Comparison of ENCODE assay signal across 47 mouse cellular contexts in the genomic region with DNA sequence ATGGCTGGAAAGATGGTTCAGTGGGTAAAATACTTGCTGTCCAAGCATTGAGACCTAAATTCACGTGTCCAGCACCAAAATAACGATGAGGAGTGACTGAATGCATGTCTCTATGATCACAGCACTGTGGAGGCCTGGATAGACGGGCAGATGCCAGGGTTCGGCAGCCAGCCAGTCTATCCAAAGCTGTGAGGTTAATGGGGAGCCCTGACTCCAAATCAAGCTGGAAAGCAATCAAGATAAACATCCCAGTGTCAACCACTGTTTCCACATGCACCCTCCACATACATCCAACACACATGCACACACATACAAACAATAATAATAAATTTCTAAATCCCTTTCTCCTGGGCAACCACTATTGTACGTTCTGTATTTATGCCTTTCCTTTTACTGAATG. TPM values are rescaled to one million over a fixed set of nuclear protein-coding genes. Genes with fewer than 3 reads are reported as not detected.
"Had no signal": no experiment of that assay in that cellular context is flagged by ENCODE, and none has a peak within 500 bp of the region (broad histone marks: within the 10 kb centered on the region; RNA-seq: fewer than 3 reads in every experiment).

No protein-coding gene starts in this region.

- H3K4me1 ChIP-seq: intestine, embryonic 15.5 days had no signal

- H3K4me2 ChIP-seq: heart, embryonic 11.5 days; heart, embryonic 12.5 days; heart, embryonic 13.5 days; heart, embryonic 15.5 days; hindbrain, embryonic 12.5 days; hindbrain, embryonic 13.5 days; hindbrain, embryonic 14.5 days; hindbrain, embryonic 15.5 days; intestine, embryonic 15.5 days; kidney, embryonic 15.5 days had no signal

- H3K27me3 ChIP-seq: heart, embryonic 15.5 days; intestine, embryonic 15.5 days had no signal

- H3K9me3 ChIP-seq: heart, embryonic 10.5 days; heart, embryonic 12.5 days; heart, embryonic 13.5 days; heart, embryonic 15.5 days; hindbrain, embryonic 10.5 days; hindbrain, embryonic 12.5 days; hindbrain, embryonic 13.5 days; hindbrain, embryonic 15.5 days; intestine, embryonic 15.5 days; kidney, embryonic 15.5 days had no signal

- H3K27ac ChIP-seq: heart, embryonic 10.5 days; heart, embryonic 13.5 days; heart, embryonic 15.5 days; hindbrain, embryonic 10.5 days; hindbrain, embryonic 12.5 days; hindbrain, embryonic 13.5 days; hindbrain, embryonic 14.5 days; hindbrain, embryonic 15.5 days; hindbrain, postnatal 0 days; intestine, embryonic 15.5 days; kidney, embryonic 15.5 days; kidney, postnatal 0 days; layer of hippocampus, adult 2 months had no signal

- H3K4me3 ChIP-seq: heart, embryonic 10.5 days; heart, embryonic 12.5 days; heart, embryonic 13.5 days; heart, embryonic 15.5 days; hindbrain, embryonic 10.5 days; hindbrain, embryonic 12.5 days; hindbrain, embryonic 13.5 days; hindbrain, embryonic 15.5 days; intestine, embryonic 15.5 days; kidney, embryonic 15.5 days; layer of hippocampus, adult 2 months had no signal

- H3K9ac ChIP-seq: heart, embryonic 12.5 days; heart, embryonic 13.5 days; heart, embryonic 15.5 days; hindbrain, embryonic 12.5 days; hindbrain, embryonic 13.5 days; hindbrain, embryonic 14.5 days; hindbrain, embryonic 15.5 days; intestine, embryonic 15.5 days; kidney, embryonic 15.5 days had no signal

- H3K36me3 ChIP-seq: heart, embryonic 10.5 days; heart, embryonic 12.5 days; heart, embryonic 13.5 days; heart, embryonic 15.5 days; hindbrain, embryonic 10.5 days; hindbrain, embryonic 12.5 days; hindbrain, embryonic 13.5 days; hindbrain, embryonic 15.5 days; intestine, embryonic 15.5 days; kidney, embryonic 15.5 days had no signal

- ATAC-seq: hindbrain, embryonic 16.5 days; hindbrain, postnatal 0 days; inflammation-experienced regulatory T-cells, adult 6 months; intestine, embryonic 15.5 days; intestine, embryonic 16.5 days; intestine, postnatal 0 days had no signal

- DNase-seq: heart, postnatal 10 days; heart, postnatal 14 days; heart, postnatal 36 days; heart, postnatal 4 days; kidney, adult 11 months; kidney, adult 18-20 months; kidney, adult 2 months; kidney, adult 8-10 months; kidney, adult 9 months; kidney, postnatal 10 days; kidney, postnatal 14 days; kidney, postnatal 25 days; kidney, postnatal 36 days; kidney, postnatal 4 days; layer of hippocampus, adult 9-11 months; layer of hippocampus, postnatal 36 days had no signal

RNA-seq across cellular contexts. Expression of gene Cxcl1, which starts 2.4 kb away (rescaled TPM):
- total RNA-seq: hematopoietic stem cell, adult 5-6 weeks; hindbrain, postnatal 0 days; layer of hippocampus, adult 2 months had no signal
- polyA plus RNA-seq: heart, embryonic 12.5 days; hindbrain, embryonic 10.5 days; hindbrain, embryonic 13.5 days; inflammation-experienced regulatory T-cells, adult 6 months had no signal

RNA-seq across cellular contexts. Expression of gene Cxcl2, which starts 15.0 kb away (rescaled TPM):
- total RNA-seq: heart, postnatal 10 days; heart, postnatal 14 days; heart, postnatal 25 days; heart, postnatal 36 days; heart, postnatal 4 days; hindbrain, postnatal 0 days; layer of hippocampus, adult 18-20 months; layer of hippocampus, adult 2 months; layer of hippocampus, adult 8-10 months; layer of hippocampus, postnatal 10 days; layer of hippocampus, postnatal 14 days; layer of hippocampus, postnatal 25 days; layer of hippocampus, postnatal 36 days had no signal
- polyA plus RNA-seq: heart, embryonic 10.5 days; heart, embryonic 11.5 days; heart, embryonic 12.5 days; heart, embryonic 13.5 days; heart, embryonic 15.5 days; heart, embryonic 16.5 days; heart, postnatal 0 days; hindbrain, embryonic 10.5 days; hindbrain, embryonic 11.5 days; hindbrain, embryonic 12.5 days; hindbrain, embryonic 13.5 days; hindbrain, embryonic 15.5 days; hindbrain, embryonic 16.5 days; intestine, embryonic 14.5 days; intestine, embryonic 16.5 days; kidney, embryonic 14.5 days; kidney, embryonic 15.5 days; kidney, postnatal 0 days had no signal
